Mouse (Mus musculus) cerebellum, adult (tissue): ENCODE measurements around the gene Rpl36a-ps1.
"Not testable (repeated sequence)": the region's sequence is repeated elsewhere in the genome, so short reads cannot be mapped to it uniquely, and the experiment has no call there.

Source experiments
- ATAC-seq: cut with Nextera tagmentation; 2 replicates; pipeline ENCODE4 v1.9.2; 2017; ENCODE audit warnings: mild to moderate bottlenecking, moderate library complexity, mixed read lengths; ENCODE audit not compliant: insufficient number of reproducible peaks, low FRiP score, low TSS enrichment

Rpl36a-ps1 gene

GRCm38 (mm10) chr14:98994218-98994617 lies at the start of gene Rpl36a-ps1:
TSS of gene Rpl36a-ps1 (minus strand) at chr14:98994318.
- no peak for ATAC-seq

GRCm38 (mm10) chr14:99043499-99043898 lies 49.4 kb upstream of the Rpl36a-ps1 start:
- ATAC-seq: no peak

GRCm38 (mm10) chr14:99041416-99041815 lies 47.3 kb upstream of the Rpl36a-ps1 start:
- ATAC-seq: no peak

- ATAC-seq: not testable (repeated sequence)
Observed at GRCm38 (mm10) chr14:99039308-99039707, 45.2 kb upstream of the Rpl36a-ps1 start.

GRCm38 (mm10) chr14:99037703-99038102 lies 43.6 kb upstream of the Rpl36a-ps1 start:
- ATAC-seq: no peak

- ATAC-seq: no peak
Observed at GRCm38 (mm10) chr14:99036039-99036438, 41.9 kb upstream of the Rpl36a-ps1 start.

- not testable (repeated sequence) for ATAC-seq
Observed at GRCm38 (mm10) chr14:99034851-99035250, 40.7 kb upstream of the Rpl36a-ps1 start.

GRCm38 (mm10) chr14:99032596-99032995 lies 38.5 kb upstream of the Rpl36a-ps1 start:
- no peak for ATAC-seq

GRCm38 (mm10) chr14:99031337-99031873 lies 37.3 kb upstream of the Rpl36a-ps1 start:
- ATAC-seq: no peak

GRCm38 (mm10) chr14:99029987-99030386 lies 35.9 kb upstream of the Rpl36a-ps1 start:
- ATAC-seq: no peak

GRCm38 (mm10) chr14:99022346-99023086 lies 28.4 kb upstream of the Rpl36a-ps1 start:
- no peak for ATAC-seq

GRCm38 (mm10) chr14:99019136-99019808 lies 25.2 kb upstream of the Rpl36a-ps1 start:
- no peak for ATAC-seq

- no peak for ATAC-seq
Observed at GRCm38 (mm10) chr14:99018691-99019090, 24.6 kb upstream of the Rpl36a-ps1 start.

- ATAC-seq: no peak
Observed at GRCm38 (mm10) chr14:99010920-99011313, 16.8 kb upstream of the Rpl36a-ps1 start.

- peak; percentile 67; the same call in 1 of the 2 replicates for ATAC-seq
Observed at GRCm38 (mm10) chr14:99010224-99010919, 16.3 kb upstream of the Rpl36a-ps1 start.

- no peak for ATAC-seq
Observed at GRCm38 (mm10) chr14:98992482-98992881, 1.6 kb downstream of the Rpl36a-ps1 start.

GRCm38 (mm10) chr14:98990636-98991035 lies 3.5 kb downstream of the Rpl36a-ps1 start:
- no peak for ATAC-seq

GRCm38 (mm10) chr14:98989818-98990217 lies 4.3 kb downstream of the Rpl36a-ps1 start:
- no peak for ATAC-seq

- ATAC-seq: no peak
Observed at GRCm38 (mm10) chr14:98971921-98972320, 22.2 kb downstream of the Rpl36a-ps1 start.

GRCm38 (mm10) chr14:98958978-98959658 lies 35.0 kb downstream of the Rpl36a-ps1 start:
- no peak for ATAC-seq
